Mouse (Mus musculus) layer of hippocampus, adult 8-10 months (tissue): ENCODE measurements around the gene Smurf1. TPM values are rescaled to one million over a fixed set of nuclear protein-coding genes. Genes with fewer than 3 reads are reported as not detected.

Experiments
- DNase-seq, 2 experiments: peaks; one replicate each; pipeline ENCODE4 v3.0.0; 2022; ENCODE audit warnings: low spot score in 2 of 2
- microRNA-seq, 2 experiments: library from miRNA; unstranded; fragments of <30 nt; microRNA quantifications; one replicate each; pipeline ENCODE4 v1.2.0; 2022
- total RNA-seq, 4 experiments: library from RNA; stranded (reverse); gene quantifications; 2 replicates each; pipeline ENCODE4 v1.2.4; 2022

Gene Smurf1
- total RNA-seq, 4 experiments from 2014 or later: 29.7 to 35.4 (median 31.0) TPM

DNA sequence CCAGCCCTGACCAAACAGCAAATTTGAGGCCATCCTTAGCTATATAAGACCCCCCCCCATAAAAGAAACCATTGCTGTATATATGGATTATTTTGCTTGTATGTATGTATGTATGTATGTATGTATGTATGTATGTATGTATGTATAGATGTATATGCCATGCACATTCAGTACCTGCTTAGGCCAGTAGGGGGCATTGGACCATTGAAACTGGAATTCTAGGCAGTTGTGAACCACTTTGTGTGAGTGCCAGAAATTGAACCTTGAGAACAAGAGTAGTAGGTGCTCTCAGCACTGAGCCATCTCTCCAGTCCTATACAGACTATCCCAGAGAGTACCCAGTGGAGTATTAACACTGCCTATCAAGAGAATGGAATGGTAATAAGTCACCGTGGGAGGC is 93.9 kb downstream of the Smurf1 start:
- no peak for DNase-seq

DNA sequence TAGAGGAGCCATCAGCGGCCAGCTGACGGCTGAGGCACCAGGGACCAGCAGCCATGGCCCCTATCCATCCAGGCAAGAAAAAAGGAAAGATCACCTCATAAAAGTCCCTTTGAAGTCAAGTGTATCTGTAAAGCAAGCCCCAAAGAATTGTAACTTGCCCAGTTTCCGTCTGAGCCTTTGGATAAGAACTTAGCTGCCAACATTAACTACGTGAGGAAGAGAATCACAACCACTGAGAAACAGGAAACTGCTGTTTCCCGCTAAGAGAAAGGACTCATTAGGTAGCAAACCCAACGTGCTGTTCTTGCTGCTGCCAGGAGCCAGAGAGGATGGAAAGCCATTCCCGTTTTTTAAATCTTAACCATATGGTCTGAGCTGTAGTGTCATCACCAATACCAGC is 94.9 kb downstream of the Smurf1 start:
- DNase-seq: no peak

DNA sequence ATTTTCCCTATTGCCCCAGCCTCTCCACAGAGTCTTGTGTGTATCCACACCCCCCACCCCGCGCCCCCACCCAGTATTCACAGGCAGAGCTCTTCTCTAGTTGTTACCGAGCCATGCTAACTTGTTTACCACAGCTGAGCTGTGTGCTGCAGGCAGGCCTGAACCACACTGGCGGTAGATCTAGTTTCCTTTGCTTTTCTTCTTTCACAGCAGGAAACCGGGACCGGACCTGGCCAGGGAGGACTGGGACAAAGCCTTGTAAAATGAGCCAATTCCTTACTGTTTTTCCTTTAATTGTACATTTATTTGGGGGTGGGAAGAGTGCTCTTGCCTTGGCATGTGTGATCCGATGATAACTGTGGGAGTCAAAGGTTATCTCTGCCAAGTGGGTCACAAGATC is 96.2 kb downstream of the Smurf1 start:
- no peak for DNase-seq

DNA sequence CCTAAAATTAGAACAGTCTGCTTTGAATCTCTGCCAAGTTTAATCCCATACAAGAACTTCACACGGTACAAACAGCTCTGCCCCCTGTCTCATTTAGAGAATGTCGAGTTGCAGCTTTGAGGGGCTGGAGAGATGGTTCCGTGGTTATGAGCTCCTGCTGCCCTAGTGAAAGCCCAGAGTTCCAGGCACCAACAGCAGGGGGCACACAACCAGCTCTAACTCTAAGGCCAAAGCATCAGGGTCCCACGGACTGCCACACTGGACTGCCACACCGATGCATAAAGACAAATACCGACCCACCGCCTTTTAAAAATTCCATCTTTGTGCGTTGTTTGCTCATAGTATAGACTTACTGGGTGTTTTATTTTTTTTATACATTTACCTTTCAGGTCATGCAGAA is 98.7 kb downstream of the Smurf1 start:
- no peak for DNase-seq

DNA sequence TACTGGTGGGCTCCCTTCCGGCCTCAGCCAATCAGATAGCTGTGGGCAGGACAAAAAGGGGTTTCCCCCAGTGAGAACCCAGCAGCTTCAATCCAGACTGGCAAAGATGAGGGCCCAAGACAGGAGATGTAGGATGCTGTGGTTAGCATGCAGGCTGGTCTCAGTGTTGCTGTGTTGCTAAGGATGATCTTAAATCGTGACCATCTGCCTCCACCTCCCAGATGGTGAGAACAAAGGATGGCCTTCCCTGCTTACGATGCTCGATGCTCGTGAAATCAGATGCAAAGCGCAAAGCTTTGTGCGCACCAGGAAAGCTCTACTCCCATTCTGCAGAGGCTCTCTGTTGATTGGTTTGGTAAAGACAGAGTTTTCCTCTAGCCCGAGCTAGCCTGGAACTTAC is 104.7 kb downstream of the Smurf1 start:
- no peak for DNase-seq

DNA sequence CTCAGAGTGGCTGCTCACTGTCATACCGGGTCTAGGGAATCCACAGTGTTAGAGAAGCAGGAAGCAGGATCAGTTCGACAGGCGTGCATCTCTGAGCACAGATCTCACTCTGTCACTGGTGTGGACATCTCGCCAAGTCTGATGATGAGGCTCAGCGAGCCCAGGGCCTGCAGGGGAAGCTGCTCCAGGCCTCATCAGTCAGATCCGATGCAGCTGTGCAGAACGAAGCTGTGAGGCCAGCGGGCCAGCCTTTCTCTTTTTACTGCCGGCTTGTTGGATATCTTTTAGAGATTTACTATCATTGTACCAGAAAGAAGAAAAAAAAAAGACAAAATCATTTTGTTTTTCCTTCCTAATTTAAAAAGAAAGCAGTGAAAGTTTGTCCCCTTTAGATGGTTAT is 106.4 kb downstream of the Smurf1 start:
- DNase-seq: no peak

DNA sequence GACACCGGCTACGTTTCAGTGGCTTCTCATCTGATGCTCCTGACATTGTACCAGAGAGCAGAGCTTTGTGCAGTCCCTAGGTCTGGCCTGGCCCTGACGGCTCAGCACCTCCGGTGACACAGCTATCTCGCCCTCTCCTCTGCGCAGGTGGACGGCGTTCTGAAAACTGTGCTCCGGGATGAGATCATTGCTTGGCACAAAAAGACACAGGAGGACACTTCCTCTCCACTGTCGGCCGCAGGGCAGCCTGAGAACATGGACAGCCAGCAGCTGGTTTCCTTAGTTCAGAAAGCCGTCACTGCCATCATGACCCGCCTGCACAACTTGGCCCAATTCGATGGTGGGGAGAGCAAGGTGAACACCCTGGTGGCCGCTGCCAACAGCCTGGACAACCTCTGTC is 107.1 kb downstream of the Smurf1 start:
- DNase-seq: no peak

DNA sequence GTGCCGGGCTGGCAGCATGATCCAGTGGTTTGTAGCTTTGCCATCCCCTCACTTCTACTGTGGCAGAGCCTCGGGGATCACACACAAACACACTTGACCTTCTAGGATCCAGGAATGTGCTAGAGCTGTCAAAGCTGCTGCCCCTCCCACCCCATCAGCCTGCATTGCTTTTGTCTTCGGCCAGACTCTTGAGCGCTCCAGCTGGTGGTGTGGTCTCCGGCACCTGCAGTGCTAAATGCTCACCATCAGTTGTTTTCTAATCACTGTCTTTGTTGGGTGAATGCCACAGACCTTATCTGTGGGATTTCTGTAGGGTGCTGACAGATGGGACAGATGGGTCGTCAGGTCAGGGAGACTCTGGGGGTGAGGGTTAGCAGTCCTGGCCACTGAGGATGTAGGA is 109.7 kb downstream of the Smurf1 start:
- no peak for DNase-seq

DNA sequence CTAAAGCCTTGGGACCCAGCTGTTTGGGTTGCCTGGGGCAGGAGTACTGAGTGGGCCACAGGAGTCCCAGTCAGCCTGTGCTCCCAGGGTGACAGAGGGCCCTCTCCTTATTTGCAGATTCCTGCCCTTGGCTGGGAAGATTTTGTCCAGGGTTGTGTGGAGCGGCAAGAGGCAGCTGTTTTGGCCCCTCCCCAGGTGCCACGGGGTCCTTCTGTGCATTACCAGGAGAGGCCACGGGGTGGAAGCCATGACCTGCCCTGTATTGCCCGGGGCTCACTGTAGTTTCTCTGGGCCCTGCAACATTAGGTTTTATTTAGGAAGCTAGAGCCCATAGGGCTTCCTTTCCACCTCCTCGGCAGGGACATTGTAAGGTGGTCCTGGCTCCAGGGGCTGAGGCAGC is 111.7 kb downstream of the Smurf1 start:
- no peak for DNase-seq

DNA sequence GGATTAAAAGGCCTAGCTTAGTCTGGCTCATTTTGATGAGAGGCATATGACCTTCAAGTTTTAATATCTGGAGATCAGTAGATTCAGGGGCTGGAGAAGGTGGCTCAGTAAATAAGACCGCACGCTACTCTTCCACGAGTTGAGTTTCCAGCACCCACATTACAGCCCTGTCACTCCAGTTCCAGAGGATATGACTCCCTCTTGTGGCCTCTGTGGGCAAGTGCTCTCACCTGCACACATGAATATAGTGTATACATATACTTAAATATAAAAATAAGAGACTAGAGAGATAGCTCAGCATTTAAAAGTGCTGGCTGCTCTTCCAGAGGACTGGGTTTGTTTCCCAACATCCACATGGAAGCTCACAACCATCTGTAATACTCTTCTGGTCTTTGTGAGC is 113.8 kb downstream of the Smurf1 start:
- DNase-seq: no peak

DNA sequence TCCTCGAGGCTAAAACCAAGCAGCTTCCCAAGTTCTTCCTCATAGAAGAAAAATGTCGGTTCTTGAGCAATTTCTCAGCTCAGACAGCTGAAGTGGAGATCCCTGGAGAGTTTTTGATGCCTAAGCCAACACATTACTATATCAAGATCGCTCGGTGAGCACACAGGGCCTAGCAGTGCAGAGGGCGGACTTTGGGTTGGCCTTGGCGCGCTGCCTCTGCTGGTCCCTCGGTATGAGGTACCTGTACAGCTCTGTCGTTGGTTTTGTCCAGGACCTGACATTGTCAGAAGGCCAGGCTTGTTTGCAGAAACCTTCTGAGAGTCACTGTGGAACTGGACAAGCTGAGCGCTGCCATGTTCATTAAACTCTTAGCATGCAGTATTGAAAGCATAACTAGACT is 115.7 kb downstream of the Smurf1 start:
- DNase-seq: no peak

DNA sequence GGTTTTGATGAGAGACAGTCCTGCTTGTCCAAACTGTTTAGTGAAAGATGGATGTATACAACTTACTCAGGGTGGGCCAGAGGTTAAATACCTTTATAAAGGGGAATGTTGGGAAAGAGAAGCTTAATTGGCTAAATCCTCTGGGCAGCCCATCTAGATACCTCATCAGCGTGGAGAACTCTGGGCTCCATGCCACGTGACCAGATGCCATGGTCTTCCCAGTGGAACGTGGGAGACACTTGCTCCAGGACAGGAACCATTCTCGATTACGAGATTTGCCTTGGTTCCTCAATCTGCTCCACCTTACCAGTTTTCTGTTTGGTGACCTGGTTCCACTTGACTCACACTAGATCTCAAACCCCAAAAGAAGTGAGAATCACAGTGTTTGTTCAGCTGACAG is 116.9 kb downstream of the Smurf1 start:
- no peak for DNase-seq

DNA sequence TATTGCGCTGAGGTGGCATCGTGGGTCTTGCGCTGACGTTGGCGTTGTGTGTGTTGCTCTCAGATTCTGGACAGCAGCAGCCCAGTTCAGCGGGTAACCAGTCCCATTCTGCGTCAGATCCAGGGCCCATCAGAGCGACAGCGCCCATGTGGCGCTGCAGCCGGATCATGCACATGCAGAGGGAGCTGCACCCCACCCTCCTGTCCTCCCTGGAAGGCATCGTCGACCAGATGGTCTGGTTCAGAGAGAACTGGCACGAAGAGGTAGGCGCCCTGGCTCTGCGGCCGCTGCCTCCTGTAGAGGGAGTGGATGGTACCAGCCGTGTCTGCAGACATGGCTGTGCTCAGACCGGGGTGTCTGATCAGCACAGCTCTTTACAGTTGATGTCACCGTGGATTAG is 120.3 kb downstream of the Smurf1 start:
- no peak for DNase-seq

DNA sequence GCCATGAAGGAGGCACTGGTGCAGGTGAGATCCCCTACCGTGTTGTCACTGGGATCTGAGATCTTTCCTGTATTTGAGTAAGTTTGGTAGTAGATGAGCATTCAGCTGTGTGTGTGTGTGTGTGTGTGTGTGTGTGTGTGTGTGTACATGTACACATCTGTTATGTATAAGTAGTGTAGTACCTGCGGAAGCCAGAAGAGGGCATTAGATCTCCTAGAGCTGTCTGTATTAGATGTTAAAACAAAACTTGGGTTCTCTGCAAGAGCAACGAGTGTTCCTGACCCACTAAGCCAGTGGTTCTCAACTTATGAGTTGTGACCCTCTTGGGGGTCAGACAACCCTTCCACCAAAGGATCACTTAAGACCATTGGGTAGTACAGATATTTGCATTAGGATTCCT is 129.5 kb downstream of the Smurf1 start:
- no peak for DNase-seq

DNA sequence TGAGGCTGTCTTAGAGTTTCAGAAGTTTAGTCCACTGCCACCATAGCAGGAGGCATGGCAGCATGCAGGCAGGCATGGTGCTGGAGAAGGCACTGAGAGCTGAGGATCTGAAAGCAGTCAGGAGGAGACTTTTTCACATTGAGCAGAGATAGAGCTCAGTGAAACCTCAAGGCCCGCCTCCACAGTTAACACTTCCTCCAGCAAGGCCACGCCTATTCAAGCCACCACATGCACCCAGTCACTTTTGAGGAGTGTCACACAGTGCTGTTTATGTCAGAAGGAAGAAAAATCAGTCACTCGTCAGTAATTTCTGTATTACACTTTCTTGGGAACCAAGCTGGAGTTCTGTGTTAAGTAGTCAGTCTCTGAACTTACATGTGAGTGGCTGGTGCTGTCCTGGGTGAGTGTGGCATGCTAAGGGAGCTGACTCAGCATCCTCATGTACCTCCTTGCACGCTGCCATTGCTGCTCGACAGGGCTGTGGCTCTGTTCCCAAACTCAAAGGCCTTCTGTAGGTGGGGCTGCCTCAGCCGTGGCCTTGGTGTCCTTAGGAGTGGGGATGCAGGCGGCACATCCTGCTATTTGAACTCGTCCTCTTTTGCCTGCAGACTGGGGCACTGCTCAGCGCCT is 133.7 kb downstream of the Smurf1 start:
- DNase-seq: no peak

DNA sequence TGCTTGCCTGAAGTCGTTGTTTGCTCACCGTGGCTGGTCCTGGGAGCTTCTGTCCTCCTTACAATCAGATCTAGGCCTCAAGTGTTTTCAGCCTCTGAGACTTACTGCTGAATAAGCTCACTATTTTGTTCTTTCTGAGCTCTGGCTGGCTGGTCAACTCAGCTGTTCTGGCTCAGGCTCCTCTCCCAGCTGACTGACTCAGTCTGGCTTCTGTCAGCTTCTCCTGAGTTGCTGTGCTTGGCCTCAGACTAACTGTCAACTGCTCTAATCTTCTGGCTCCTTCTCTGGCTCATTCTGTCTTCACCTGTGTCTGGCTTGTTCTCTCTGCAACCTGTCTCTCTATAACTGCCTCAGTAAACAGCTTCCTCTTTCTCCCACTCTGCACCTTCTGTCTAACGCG is 136.0 kb downstream of the Smurf1 start:
- DNase-seq: no peak

DNA sequence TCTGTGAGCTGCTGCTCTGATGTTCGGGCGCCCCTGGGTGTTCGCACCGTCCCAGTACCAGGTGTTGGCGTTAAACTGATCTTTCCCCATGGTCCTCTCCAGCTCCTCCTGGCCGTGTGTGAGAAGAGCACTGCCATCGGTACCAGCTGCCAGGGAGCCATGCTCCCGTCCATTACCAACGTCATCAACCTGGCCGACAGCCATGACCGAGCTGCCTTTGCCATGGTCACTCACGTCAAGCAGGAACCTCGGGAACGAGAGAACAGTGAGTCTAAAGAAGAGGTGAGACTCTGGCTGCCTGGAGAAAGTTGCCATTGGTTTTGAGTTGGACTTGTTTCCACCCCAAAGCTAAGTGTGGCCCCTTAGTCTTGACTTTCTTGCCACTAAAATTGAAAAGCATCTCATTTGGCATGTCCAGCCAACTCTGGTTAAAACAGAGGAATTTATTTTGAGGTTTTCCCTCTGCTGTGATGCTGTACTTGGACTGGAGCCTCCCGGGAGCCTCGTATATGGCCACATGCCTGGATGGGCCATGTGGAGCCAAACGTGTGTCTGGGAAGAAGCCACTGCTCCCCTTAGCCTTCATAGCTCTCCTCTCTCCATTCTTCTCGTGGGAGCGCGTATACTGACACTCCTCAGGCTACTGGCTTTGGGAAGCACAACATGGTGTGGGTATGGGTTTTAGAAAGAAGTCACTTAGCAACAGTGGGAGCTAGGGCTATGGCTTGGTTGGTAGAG is 137.1 kb downstream of the Smurf1 start:
- DNase-seq: peak in 1 of 2 experiments; percentile 31

Small RNAs within 50 kb of the gene (microRNA-seq; reads per million reads assigned to microRNA genes)
- gene Mir7039: 0.64 to 1.0 reads per million in 2 experiments

Other genes starting within 250 kb of the Smurf1 start
- gene Tmem130, start 204.0 kb downstream of the Smurf1 start, total RNA-seq: 100 to 1,000 TPM; 124 to 160 (median 141) TPM
- gene Trrap, start 198.1 kb downstream of the Smurf1 start, total RNA-seq: 100 to 1,000 TPM; 144 to 177 (median 152) TPM
- gene Gm4871, start 66.9 kb upstream of the Smurf1 start, total RNA-seq: not detected
- gene 1700018F24Rik, start 77.1 kb upstream of the Smurf1 start, total RNA-seq: not detected
- gene Arpc1a, start 118.0 kb upstream of the Smurf1 start, total RNA-seq: 100 to 1,000 TPM; 223 to 245 (median 243) TPM
- gene Kpna7, start 118.2 kb upstream of the Smurf1 start, total RNA-seq: not detected
- 10 to 100 TPM; 16.9 to 66.2 (median 37.8) TPM for gene Arpc1b, start 148.4 kb upstream of the Smurf1 start, total RNA-seq
- gene Pdap1, start 174.4 kb upstream of the Smurf1 start, total RNA-seq: 10 to 100 TPM; 70.8 to 100.0 (median 83.5) TPM
- gene Bud31, start 174.5 kb upstream of the Smurf1 start, total RNA-seq: 10 to 100 TPM; 67.8 to 76.8 (median 73.0) TPM
- 10 to 100 TPM; 19.1 to 28.7 (median 24.0) TPM for gene Ptcd1, start 201.3 kb upstream of the Smurf1 start, total RNA-seq
- gene Cpsf4, start 201.4 kb upstream of the Smurf1 start, total RNA-seq: 10 to 100 TPM; 24.9 to 30.7 (median 25.6) TPM
- 100 to 1,000 TPM; 217 to 378 (median 300) TPM for gene Atp5j2, start 226.2 kb upstream of the Smurf1 start, total RNA-seq
- 10 to 100 TPM; 11.9 to 14.0 (median 12.9) TPM for gene Zkscan14, start 236.0 kb upstream of the Smurf1 start, total RNA-seq
- 10 to 100 TPM; 10.2 to 12.4 (median 10.6) TPM for gene Zkscan5, start 238.7 kb upstream of the Smurf1 start, total RNA-seq